Mouse (Mus musculus) testis, adult 2 months (tissue): ENCODE data around the gene Aldh6a1.

Source experiments
- CTCF ChIP-seq: fragments of 200-500 bp; IDR thresholded peaks from 2 replicates; pipeline ENCODE4 v1.5.1; 2012; ENCODE audit warnings: low read depth, mild to moderate bottlenecking, inconsistent platforms, low read length, moderate library complexity; ENCODE audit not compliant: control insufficient read depth, insufficient read depth, insufficient replicate concordance
- POLR2A ChIP-seq: fragments of 200-500 bp; IDR thresholded peaks from 2 replicates; pipeline ENCODE4 v1.6.1; 2012; ENCODE audit warnings: low read depth, mild to moderate bottlenecking, inconsistent platforms, low read length, moderate library complexity; ENCODE audit not compliant: control insufficient read depth

DNA sequence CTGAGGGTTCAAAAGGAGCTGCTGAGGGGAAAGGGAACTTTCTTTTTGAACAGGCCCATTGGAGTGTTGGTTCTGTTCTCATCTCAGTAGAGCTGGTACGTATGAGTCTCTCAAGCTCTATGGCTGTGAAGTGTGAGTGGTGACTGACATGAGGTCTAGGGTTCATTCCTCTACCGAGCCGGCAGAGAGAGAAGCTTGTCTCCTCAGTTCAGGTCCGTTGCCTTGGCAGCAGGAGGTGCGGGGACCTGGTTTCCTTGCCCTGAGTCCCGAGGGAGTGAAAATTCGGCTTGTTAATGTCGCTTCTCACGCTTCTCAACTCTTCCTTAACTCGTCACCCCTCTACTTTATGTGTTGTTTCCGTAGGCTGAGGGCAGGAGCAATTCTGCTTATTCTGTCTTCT is 997 bp upstream of the Aldh6a1 start:
- TF ChIP-seq POLR2A, result no peak
- no peak for TF ChIP-seq CTCF
